In the genomic region with DNA sequence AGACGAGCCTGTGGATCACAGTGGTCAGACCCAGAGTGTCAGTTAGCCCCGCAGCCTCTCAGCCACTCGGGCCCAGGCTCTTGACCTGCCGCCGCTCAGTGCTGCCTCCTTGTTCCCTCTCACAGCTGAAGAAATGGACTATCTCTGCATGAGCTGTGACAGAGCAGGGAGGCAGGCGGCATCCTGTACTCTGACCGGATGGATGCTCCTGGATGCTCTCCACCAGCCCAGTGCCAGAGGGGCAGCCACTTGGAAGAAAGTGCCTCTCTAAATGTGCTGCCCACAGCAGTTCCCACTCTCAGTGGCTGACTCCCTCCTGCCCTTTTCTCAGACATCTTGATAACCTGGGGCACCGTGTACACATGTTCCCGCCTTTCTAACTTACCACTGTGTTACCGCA, we compare ENCODE assay signal across 19 mouse cellular contexts. TPM values are rescaled to one million over a fixed set of nuclear protein-coding genes. Genes with fewer than 3 reads are reported as not detected.
DNase-seq lines count a peak whose midpoint lies in the region; ATAC-seq lines count a peak whose summit lies in the region.
"Had no signal": no experiment of that assay in that cellular context is flagged by ENCODE, and none has a peak within 500 bp of the region (broad histone marks: within the 10 kb centered on the region; RNA-seq: fewer than 3 reads in every experiment).

No protein-coding gene starts in this region.

- no peaks in the 10 kb centered on the region for H3K4me1 ChIP-seq in embryonic facial prominence, embryonic 15.5 days
- H3K4me1 ChIP-seq in embryonic facial prominence, embryonic 10.5 days: no peaks in the 10 kb centered on the region
- no peaks in the 10 kb centered on the region for H3K4me1 ChIP-seq in kidney, embryonic 14.5 days (ENCODE audit: control insufficient read depth, insufficient read depth, low read length)
- H3K4me1 ChIP-seq: heart, embryonic 15.5 days; intestine, embryonic 15.5 days had no signal

- H3K4me2 ChIP-seq in embryonic facial prominence, embryonic 15.5 days (replicated peaks): no peak overlapping the region
- no peak overlapping the region for H3K4me2 ChIP-seq in kidney, embryonic 14.5 days (replicated peaks; ENCODE audit: low read depth, low read length)
- H3K4me2 ChIP-seq: heart, embryonic 11.5 days; heart, embryonic 15.5 days; hindbrain, embryonic 14.5 days; intestine, embryonic 15.5 days had no signal

- H3K27me3 ChIP-seq in embryonic facial prominence, embryonic 15.5 days: no peaks in the 10 kb centered on the region
- H3K27me3 ChIP-seq in embryonic facial prominence, embryonic 10.5 days (replicated peaks; ENCODE audit: low read depth, poor library complexity, severe bottlenecking): no peaks in the 10 kb centered on the region
- H3K27me3 ChIP-seq in kidney, embryonic 14.5 days (ENCODE audit: control insufficient read depth, insufficient read depth, low read length): no peaks in the 10 kb centered on the region
- H3K27me3 ChIP-seq: CH12.LX; heart, embryonic 15.5 days; intestine, embryonic 15.5 days; Patski had no signal

- no peak overlapping the region for H3K4me3 ChIP-seq in embryonic facial prominence, embryonic 15.5 days (replicated peaks)
- H3K4me3 ChIP-seq in embryonic facial prominence, embryonic 10.5 days: no peak overlapping the region
- no peak overlapping the region for H3K4me3 ChIP-seq in kidney, embryonic 14.5 days (ENCODE audit: low read length)
- H3K4me3 ChIP-seq: erythroblast, embryonic 14.5 days; heart, embryonic 15.5 days; hindbrain, embryonic 10.5 days; intestine, embryonic 15.5 days had no signal

- H3K9me3 ChIP-seq in embryonic facial prominence, embryonic 15.5 days (replicated peaks): no peaks in the 10 kb centered on the region
- H3K9me3 ChIP-seq in embryonic facial prominence, embryonic 10.5 days: no peaks in the 10 kb centered on the region
- no peaks in the 10 kb centered on the region for H3K9me3 ChIP-seq in kidney, embryonic 14.5 days (ENCODE audit: control insufficient read depth, low read length)
- H3K9me3 ChIP-seq: heart, embryonic 15.5 days; hindbrain, embryonic 10.5 days; intestine, embryonic 15.5 days had no signal

- peaks cover 39% of the 10 kb centered on the region for H3K36me3 ChIP-seq in embryonic facial prominence, embryonic 15.5 days
- H3K36me3 ChIP-seq in embryonic facial prominence, embryonic 10.5 days (replicated peaks): peaks cover 87% of the 10 kb centered on the region
- H3K36me3 ChIP-seq in kidney, embryonic 14.5 days (ENCODE audit: control insufficient read depth, insufficient read depth, low read length): peaks cover 47% of the 10 kb centered on the region

- ATAC-seq in embryonic facial prominence, embryonic 15.5 days (ENCODE audit: insufficient number of reproducible peaks, low FRiP score, low TSS enrichment, low read depth): 0 out of 2 replicates have a peak, but pooled peaks have one; percentile 12
- ATAC-seq in kidney, embryonic 14.5 days (ENCODE audit: low FRiP score, low TSS enrichment): peak; percentile 16; the same call in 1 of the 2 replicates
- ATAC-seq: activated CD4-positive, CD25-positive, alpha-beta regulatory T cell, adult 4 months; forebrain, embryonic 16.5 days; intestine, embryonic 15.5 days; Patski had no signal

- H3K27ac ChIP-seq in embryonic facial prominence, embryonic 15.5 days (replicated peaks): no peak overlapping the region
- no peak overlapping the region for H3K27ac ChIP-seq in embryonic facial prominence, embryonic 10.5 days (replicated peaks)
- H3K27ac ChIP-seq in kidney, embryonic 14.5 days (ENCODE audit: low read depth, low read length): no peak overlapping the region
- H3K27ac ChIP-seq: heart, embryonic 15.5 days; hindbrain, embryonic 10.5 days; hindbrain, embryonic 14.5 days; intestine, embryonic 15.5 days had no signal

- H3K9ac ChIP-seq in embryonic facial prominence, embryonic 15.5 days: no peak overlapping the region
- H3K9ac ChIP-seq in kidney, embryonic 14.5 days (ENCODE audit: low read depth, low read length): no peak overlapping the region
- H3K9ac ChIP-seq: heart, embryonic 15.5 days; hindbrain, embryonic 14.5 days; intestine, embryonic 15.5 days had no signal

- peak; percentile 50 to 57 for DNase-seq in cerebellum, postnatal 10 days
- DNase-seq in cerebellum, adult 11 months: no peak
- DNase-seq in embryonic facial prominence, embryonic 10.5 days (ENCODE audit: low spot score): no peak
- DNase-seq in kidney, adult 18-20 months: no peak
- DNase-seq: adrenal gland, postnatal 14 days; gastrocnemius, postnatal 10 days; heart, adult 18-20 months had no signal

- 86% methylated on average over 10 of the region's 10 CpGs for WGBS in embryonic facial prominence, embryonic 15.5 days
- 92% methylated on average over 10 of the region's 10 CpGs for WGBS in embryonic facial prominence, embryonic 10.5 days
- WGBS in kidney, embryonic 14.5 days: 92% methylated on average over 10 of the region's 10 CpGs

RNA-seq across cellular contexts. Expression of a gene that starts 21.1 kb away (rescaled TPM):
- 85.8 and 87.1 TPM in 2 replicates for polyA plus RNA-seq in embryonic facial prominence, embryonic 15.5 days (2015; fragmentation: Nextera tagmentation; extraction: Ambion mirVana)
- 138 and 149 TPM in 2 replicates for polyA plus RNA-seq in embryonic facial prominence, embryonic 10.5 days (2016; fragmentation: Nextera tagmentation; extraction: Ambion mirVana)
- 79.3 and 122 TPM in 2 replicates for polyA plus RNA-seq in kidney, embryonic 14.5 days (2014; fragmentation: Nextera tagmentation; extraction: Ambion mirVana)

RNA-seq across cellular contexts. Expression of a gene that starts 21.1 kb away (rescaled TPM):
- polyA plus RNA-seq in embryonic facial prominence, embryonic 15.5 days (2015; fragmentation: Nextera tagmentation; extraction: Ambion mirVana): 41.8 and 42.4 TPM in 2 replicates
- 77.2 and 82.2 TPM in 2 replicates for polyA plus RNA-seq in embryonic facial prominence, embryonic 10.5 days (2016; fragmentation: Nextera tagmentation; extraction: Ambion mirVana)
- 47.5 and 52.9 TPM in 2 replicates for polyA plus RNA-seq in kidney, embryonic 14.5 days (2014; fragmentation: Nextera tagmentation; extraction: Ambion mirVana)

RNA-seq across cellular contexts. Expression of a gene that starts 48.9 kb away (rescaled TPM):
- 0.13 and 0.17 TPM in 2 replicates for polyA plus RNA-seq in embryonic facial prominence, embryonic 15.5 days (2015; fragmentation: Nextera tagmentation; extraction: Ambion mirVana)
- 0.36 and 0.51 TPM in 2 replicates for polyA plus RNA-seq in embryonic facial prominence, embryonic 10.5 days (2016; fragmentation: Nextera tagmentation; extraction: Ambion mirVana)
- polyA plus RNA-seq in kidney, embryonic 14.5 days (2014; fragmentation: Nextera tagmentation; extraction: Ambion mirVana): 0.03 TPM in 1 of 2 replicates, not detected in the other
- polyA plus RNA-seq: activated CD4-positive, CD25-positive, alpha-beta regulatory T cell, adult 4 months; erythroblast, embryonic 14.5 days had no signal

RNA-seq across cellular contexts. Expression of a gene that starts 55.7 kb away (rescaled TPM):
- 8.9 and 9.5 TPM in 2 replicates for polyA plus RNA-seq in embryonic facial prominence, embryonic 15.5 days (2015; fragmentation: Nextera tagmentation; extraction: Ambion mirVana)
- polyA plus RNA-seq in embryonic facial prominence, embryonic 10.5 days (2016; fragmentation: Nextera tagmentation; extraction: Ambion mirVana): 8.5 and 8.7 TPM in 2 replicates
- 5.4 and 8.1 TPM in 2 replicates for polyA plus RNA-seq in kidney, embryonic 14.5 days (2014; fragmentation: Nextera tagmentation; extraction: Ambion mirVana)

RNA-seq across cellular contexts. Expression of a gene that starts 55.9 kb away (rescaled TPM):
- 12.4 and 12.6 TPM in 2 replicates for polyA plus RNA-seq in embryonic facial prominence, embryonic 15.5 days (2015; fragmentation: Nextera tagmentation; extraction: Ambion mirVana)
- 9.5 and 10.3 TPM in 2 replicates for polyA plus RNA-seq in embryonic facial prominence, embryonic 10.5 days (2016; fragmentation: Nextera tagmentation; extraction: Ambion mirVana)
- 6.6 and 9.1 TPM in 2 replicates for polyA plus RNA-seq in kidney, embryonic 14.5 days (2014; fragmentation: Nextera tagmentation; extraction: Ambion mirVana)

Comparison
In these comparisons a context has a peak if more than half of its experiments do, and no peak if none do; other contexts are left out.
1. DNase-seq: peak in cerebellum, postnatal 10 days (2 of 2); none in cerebellum, adult 11 months (single experiment), embryonic facial prominence, embryonic 10.5 days (single experiment) and kidney, adult 18-20 months (single experiment).